Mouse (Mus musculus): ENCODE data around the gene Tsc22d2. TPM values are rescaled to one million over a fixed set of nuclear protein-coding genes. Genes with fewer than 3 reads are reported as not detected.
"Not testable (repeated sequence)": the region's sequence is repeated elsewhere in the genome, so short reads cannot be mapped to it uniquely, and the experiment has no call there.

Tsc22d2 gene
- polyA plus RNA-seq, 1 experiment from 2014 or later: 15.9 TPM

DNA sequence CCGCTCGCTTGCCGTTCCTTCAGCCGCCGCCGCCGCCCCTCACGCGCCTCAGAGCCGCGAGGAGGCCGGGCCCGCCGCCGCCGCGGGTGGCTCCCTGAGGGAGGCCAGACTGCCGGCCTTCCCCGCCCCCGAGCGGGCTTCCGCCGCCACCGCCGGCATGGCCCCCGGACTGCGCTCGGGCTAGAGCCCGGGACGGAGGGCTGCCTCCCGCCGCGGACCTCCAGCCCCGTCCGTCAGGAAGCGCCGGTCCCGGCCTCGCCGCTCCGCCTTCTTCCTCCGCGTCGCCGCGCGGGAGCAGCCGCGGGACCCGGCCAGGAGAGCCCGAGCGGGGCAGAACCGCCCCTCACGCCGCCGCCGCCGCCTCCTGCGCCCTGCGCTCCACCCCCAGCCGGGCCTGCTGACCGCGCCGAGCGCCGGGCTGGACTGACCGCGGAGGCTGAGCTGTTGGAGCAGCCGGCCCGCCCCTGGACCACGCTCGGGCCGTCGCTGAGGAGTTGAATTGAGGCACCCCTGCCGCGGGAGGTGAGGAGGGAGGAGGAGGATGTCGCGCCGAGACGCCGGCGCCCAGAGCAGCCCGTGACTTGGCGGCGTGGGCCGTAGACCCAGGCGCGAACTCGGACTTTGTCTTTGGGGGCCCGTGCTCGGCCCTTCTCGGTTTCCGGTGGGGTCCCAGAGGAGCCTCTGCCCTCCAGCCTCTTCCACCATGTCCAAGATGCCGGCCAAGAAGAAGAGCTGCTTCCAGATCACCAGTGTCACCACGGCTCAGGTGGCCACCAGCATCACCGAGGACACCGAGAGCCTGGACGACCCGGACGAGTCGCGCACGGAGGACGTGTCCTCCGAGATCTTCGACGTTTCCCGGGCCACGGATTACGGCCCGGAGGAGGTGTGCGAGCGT is 720 bp downstream of the Tsc22d2 start:
- Histone ChIP-seq H3K79me2 (ENCODE audit: inconsistent target) (peaks cover 46% of the 10 kb centered on the region), H3K27ac (peak overlapping the region; percentile 49), H3K36me3 (ENCODE audit: inconsistent target) (no peaks in the 10 kb centered on the region), H3K4me3 (ENCODE audit: inconsistent target) (peak overlapping the region; percentile 68)
- 2% methylated on average over 99 of the region's 113 CpGs for WGBS (ENCODE audit: missing documents)

- no peaks in the 10 kb centered on the region for H3K36me3 ChIP-seq (ENCODE audit: inconsistent target)
- H3K4me3 ChIP-seq (ENCODE audit: inconsistent target): peak overlapping the region; percentile 68
- H3K79me2 ChIP-seq (ENCODE audit: inconsistent target): peaks cover 55% of the 10 kb centered on the region
- H3K27ac ChIP-seq: peak overlapping the region; percentile 49; the same call in 1 of the 2 replicates
- WGBS (ENCODE audit: missing documents): under 1% methylated on average over 76 of the region's 85 CpGs
These were observed 1.6 kb downstream of the Tsc22d2 start for GRCm38 (mm10) chr3:58415884-58416725.

DNA sequence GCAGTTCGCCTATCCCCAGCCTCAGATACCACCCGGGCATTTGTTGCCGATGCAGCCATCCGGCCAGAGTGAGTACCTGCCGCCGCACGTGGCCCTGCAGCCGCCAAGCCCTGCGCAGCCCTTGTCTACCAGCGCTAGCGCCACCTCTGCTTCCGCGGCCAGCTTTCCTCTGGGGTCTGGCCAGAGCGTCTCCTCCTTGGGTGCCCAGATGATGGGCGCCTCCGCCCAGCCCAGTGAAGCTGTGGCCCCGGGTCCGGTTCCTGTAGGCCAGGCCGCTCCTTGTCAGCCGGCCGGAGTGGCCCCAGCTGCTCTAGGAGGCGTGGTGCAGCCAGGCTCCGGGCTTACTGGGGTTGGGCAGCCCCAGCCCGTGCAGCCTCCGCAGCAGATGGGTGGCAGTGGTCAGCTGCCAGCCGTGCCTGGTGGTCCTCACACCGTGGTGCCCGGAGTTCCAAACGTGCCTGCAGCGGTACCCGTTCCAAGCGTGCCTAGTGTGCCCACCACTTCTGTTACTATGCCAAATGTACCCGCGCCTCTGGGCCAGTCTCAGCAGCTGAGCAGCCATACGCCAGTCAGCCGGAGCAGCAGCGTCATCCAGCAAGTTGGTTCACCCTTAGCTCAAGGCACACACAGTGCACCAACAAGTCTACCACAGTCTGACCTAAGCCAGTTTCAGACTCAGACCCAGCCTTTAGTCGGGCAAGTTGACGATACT is 2.4 kb downstream of the Tsc22d2 start:
- H3K27ac ChIP-seq: peak overlapping the region; percentile 18
- 2% methylated on average over 28 of the region's 39 CpGs for WGBS (ENCODE audit: missing documents)
- peaks cover 63% of the 10 kb centered on the region for H3K79me2 ChIP-seq (ENCODE audit: inconsistent target)
- H3K4me3 ChIP-seq (ENCODE audit: inconsistent target): peak overlapping the region; percentile 46
- no peaks in the 10 kb centered on the region for H3K36me3 ChIP-seq (ENCODE audit: inconsistent target)

GRCm38 (mm10) chr3:58418724-58419705 is 4.5 kb downstream of the Tsc22d2 start:
- Histone ChIP-seq H3K79me2 (ENCODE audit: inconsistent target) (peaks cover 84% of the 10 kb centered on the region), H3K27ac (no peak overlapping the region), H3K4me3 (ENCODE audit: inconsistent target) (peak overlapping the region; percentile 46), H3K36me3 (ENCODE audit: inconsistent target) (no peaks in the 10 kb centered on the region)
- 46% methylated on average over 5 of the region's 5 CpGs for WGBS (ENCODE audit: missing documents)

DNA sequence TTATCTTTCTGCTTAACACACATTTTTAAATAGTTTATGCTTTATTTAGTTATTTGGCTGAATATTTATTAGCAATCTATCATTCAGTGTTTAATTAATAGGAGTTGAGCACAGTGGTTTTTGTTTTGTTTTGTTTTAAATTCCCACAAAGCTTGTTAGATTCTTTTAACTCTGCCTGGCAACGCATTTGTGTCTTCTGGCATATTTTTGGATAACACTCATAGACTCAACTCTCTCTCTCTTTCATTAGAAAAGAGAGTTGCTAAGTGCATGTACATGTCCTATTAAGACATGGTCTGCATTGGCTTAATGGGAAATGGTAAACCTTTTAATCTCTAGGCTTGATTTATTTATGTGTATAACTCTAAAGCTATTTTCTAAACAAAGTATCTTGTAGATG is 14.3 kb downstream of the Tsc22d2 start:
- no peaks in the 10 kb centered on the region for H3K36me3 ChIP-seq (ENCODE audit: inconsistent target)
- H3K4me3 ChIP-seq (ENCODE audit: inconsistent target): no peak overlapping the region
- H3K27ac ChIP-seq: no peak overlapping the region
- whole genome bisulfite sequencing (ENCODE audit: missing documents): 88% methylated on average over 1 of the region's 1 CpGs
- H3K79me2 ChIP-seq (ENCODE audit: inconsistent target): peaks cover 100% of the 10 kb centered on the region

DNA sequence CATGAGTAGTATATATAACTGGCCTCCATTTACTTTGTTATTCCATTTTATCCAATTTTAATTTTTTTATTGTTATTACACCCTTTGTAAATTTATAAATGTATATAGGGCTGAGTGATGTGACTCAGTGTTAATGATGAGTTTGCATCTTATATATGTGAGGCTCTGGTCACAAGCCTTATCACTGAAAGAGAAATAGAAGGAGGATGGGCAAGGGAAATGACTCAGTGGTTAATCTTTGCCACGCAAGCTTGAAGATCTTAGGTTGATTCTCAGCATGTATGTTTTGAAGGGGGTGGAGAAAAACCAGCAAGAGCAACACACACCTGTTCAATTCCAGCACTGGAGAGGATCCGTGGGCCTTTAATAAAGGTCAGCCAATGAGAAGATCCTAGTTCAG is 19.9 kb downstream of the Tsc22d2 start:
- Histone ChIP-seq H3K36me3 (ENCODE audit: inconsistent target) (0 out of 2 replicates have a peak, but pooled peaks cover 8% of the 10 kb centered on the region), H3K79me2 (ENCODE audit: inconsistent target) (peaks cover 100% of the 10 kb centered on the region), H3K27ac (no peak overlapping the region), H3K4me3 (ENCODE audit: inconsistent target) (no peak overlapping the region)
- WGBS (ENCODE audit: missing documents): 85% methylated on average over 2 of the region's 2 CpGs

DNA sequence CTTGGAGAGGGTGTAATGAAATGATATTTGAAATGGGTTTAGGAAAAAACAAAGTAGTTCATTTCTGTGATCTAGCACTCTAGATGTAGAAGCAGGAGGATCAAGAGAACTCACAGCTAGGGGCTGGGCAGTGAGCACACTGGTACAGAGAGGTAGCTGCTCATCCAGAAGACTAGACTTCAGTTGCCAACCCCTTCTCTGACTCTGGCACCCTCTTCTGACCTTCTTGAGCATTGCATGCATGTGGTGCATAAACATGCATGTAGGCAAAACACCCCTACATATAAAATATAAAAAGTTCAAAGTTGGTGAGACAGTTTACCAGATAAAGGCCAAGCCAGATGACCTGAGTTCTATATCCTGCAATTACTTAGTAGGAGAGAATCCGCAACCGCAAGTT is 33.7 kb downstream of the Tsc22d2 start:
- Histone ChIP-seq H3K27ac (no peak overlapping the region), H3K4me3 (ENCODE audit: inconsistent target) (no peak overlapping the region), H3K79me2 (ENCODE audit: inconsistent target) (peaks cover 91% of the 10 kb centered on the region), H3K36me3 (ENCODE audit: inconsistent target) (no peaks in the 10 kb centered on the region)
- WGBS (ENCODE audit: missing documents): 100% methylated on average over 2 of the region's 2 CpGs

- Histone ChIP-seq H3K36me3 (ENCODE audit: inconsistent target) (no peaks in the 10 kb centered on the region), H3K79me2 (ENCODE audit: inconsistent target) (peaks cover 91% of the 10 kb centered on the region), H3K4me3 (ENCODE audit: inconsistent target) (no peak overlapping the region), H3K27ac (no peak overlapping the region)
- WGBS (ENCODE audit: missing documents): 59% methylated on average over 3 of the region's 3 CpGs
These were observed 35.0 kb downstream of the Tsc22d2 start for GRCm38 (mm10) chr3:58449487-58449886.

GRCm38 (mm10) chr3:58454414-58455205 is 40.1 kb downstream of the Tsc22d2 start:
- peaks cover 80% of the 10 kb centered on the region for H3K79me2 ChIP-seq (ENCODE audit: inconsistent target)
- H3K36me3 ChIP-seq (ENCODE audit: inconsistent target): 0 out of 2 replicates have a peak, but pooled peaks cover 6% of the 10 kb centered on the region
- WGBS (ENCODE audit: missing documents): 90% methylated on average over 2 of the region's 4 CpGs
- H3K4me3 ChIP-seq (ENCODE audit: inconsistent target): no peak overlapping the region
- no peak overlapping the region for H3K27ac ChIP-seq

- WGBS (ENCODE audit: missing documents): 95% methylated on average over 3 of the region's 3 CpGs
- Histone ChIP-seq H3K4me3 (ENCODE audit: inconsistent target) (no peak overlapping the region), H3K79me2 (ENCODE audit: inconsistent target) (peaks cover 74% of the 10 kb centered on the region), H3K36me3 (ENCODE audit: inconsistent target) (peaks cover 11% of the 10 kb centered on the region; the same call in 1 of the 2 replicates), H3K27ac (no peak overlapping the region)
These were observed 40.7 kb downstream of the Tsc22d2 start for GRCm38 (mm10) chr3:58455255-58455654.

DNA sequence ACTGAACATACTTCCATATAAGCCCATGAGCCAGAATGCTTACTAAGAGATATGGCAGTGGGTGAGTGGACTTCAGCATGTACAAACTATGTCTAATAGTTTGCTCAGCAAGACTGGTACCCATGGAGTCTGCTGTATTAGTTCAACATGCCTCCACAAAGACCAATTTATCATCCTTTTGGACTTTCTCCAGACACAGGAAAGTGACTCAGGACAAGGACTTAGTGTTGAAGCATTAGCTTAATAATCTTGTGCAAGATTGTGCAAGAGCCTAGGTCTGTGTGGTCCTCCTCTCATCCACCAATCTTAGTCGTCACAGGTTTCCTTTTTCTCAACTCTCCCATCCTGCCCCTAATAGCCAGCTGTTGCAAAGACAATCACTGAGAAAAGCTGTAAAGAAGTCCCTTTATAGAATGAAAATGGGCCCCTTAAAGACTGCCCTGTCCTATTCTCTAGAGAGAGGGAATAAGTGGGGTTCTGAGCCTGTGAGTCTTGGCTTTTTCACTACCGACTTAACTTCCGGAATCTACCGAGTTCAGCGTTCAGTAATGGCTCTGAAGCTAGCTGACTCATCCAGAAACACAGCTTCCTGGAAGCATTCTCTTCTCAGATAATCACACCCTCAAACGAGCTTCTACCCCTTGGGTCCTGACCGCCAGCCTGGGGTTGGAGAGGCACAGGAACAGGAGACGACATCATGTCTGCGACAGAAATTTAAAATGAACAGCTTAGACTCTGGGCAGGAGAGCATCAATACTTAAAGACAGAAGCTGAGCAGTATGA is 55.3 kb downstream of the Tsc22d2 start:
- H3K4me3 ChIP-seq (ENCODE audit: inconsistent target): peak overlapping the region; percentile 10; the same call in 1 of the 2 replicates
- no peaks in the 10 kb centered on the region for H3K36me3 ChIP-seq (ENCODE audit: inconsistent target)
- 22% methylated on average over 9 of the region's 9 CpGs for WGBS (ENCODE audit: missing documents)
- H3K27ac ChIP-seq: peak overlapping the region; percentile 38
- H3K79me2 ChIP-seq (ENCODE audit: inconsistent target): no peaks in the 10 kb centered on the region

DNA sequence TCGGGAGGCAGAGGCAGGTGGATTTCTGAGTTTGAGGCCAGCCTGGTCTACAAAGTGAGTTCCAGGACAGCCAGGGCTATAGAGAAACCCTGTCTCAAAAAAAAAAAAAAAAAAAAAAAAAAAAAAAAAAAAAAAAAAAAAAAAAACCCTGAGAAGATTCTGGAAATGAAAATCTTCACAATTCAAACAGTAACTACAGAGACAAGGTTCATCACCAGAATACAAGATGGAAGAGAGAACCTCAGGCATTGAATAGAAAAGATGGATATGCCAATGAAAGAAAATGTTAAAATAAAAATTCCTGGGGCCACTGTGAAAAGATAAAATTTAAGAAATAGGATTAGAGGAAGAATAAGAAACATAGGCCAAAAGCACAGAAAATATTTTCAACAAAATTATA is 60.8 kb downstream of the Tsc22d2 start:
- H3K79me2 ChIP-seq (ENCODE audit: inconsistent target); H3K36me3 ChIP-seq (ENCODE audit: inconsistent target); H3K27ac ChIP-seq; H3K4me3 ChIP-seq (ENCODE audit: inconsistent target): not testable (repeated sequence)
- WGBS (ENCODE audit: missing documents): no CpG with 5 or more reads among the region's 1 CpGs

Data from macrophage (primary cell).